Mouse (Mus musculus) brain, embryonic 14.5 days (tissue): ENCODE data around the gene Ntf5.

Experiments used
- CTCF ChIP-seq: fragments of 200-500 bp; IDR thresholded peaks from 2 replicates; pipeline ENCODE4 v1.5.1; 2012; ENCODE audit warnings: inconsistent platforms, mild to moderate bottlenecking, moderate library complexity, borderline replicate concordance; ENCODE audit not compliant: insufficient read depth, insufficient read length; ENCODE audit errors: extremely low read depth
- POLR2A ChIP-seq: fragments of 200-500 bp; IDR thresholded peaks from 2 replicates; pipeline ENCODE4 v1.6.1; 2012; ENCODE audit warnings: mild to moderate bottlenecking, inconsistent platforms, borderline replicate concordance; ENCODE audit not compliant: poor library complexity, insufficient read depth, insufficient read length, severe bottlenecking; ENCODE audit errors: extremely low read depth

- no peak for TF ChIP-seq POLR2A
- TF ChIP-seq CTCF: peak; percentile 21; the same call in 1 of the 2 replicates
Observed at GRCm38 (mm10) chr7:45370475-45371311, 42.8 kb upstream of the Ntf5 start, which contains the start of gene Lin7b.
